Mouse (Mus musculus): ENCODE data around the gene 1700030K09Rik.
A peak's percentile ranks its signal among the peaks of the same experiment; 100 is the strongest.

The 1700030K09Rik gene

GRCm38 (mm10) chr8:72459881-72460533 is 16.3 kb downstream of the 1700030K09Rik start:
- DNase-seq (ENCODE audit: extremely low spot score, low spot score), result no peak

GRCm38 (mm10) chr8:72464211-72464610 is 20.5 kb downstream of the 1700030K09Rik start:
- no peak for DNase-seq (ENCODE audit: extremely low spot score, low spot score)

- DNase-seq (ENCODE audit: extremely low spot score, low spot score), result no peak
Observed at GRCm38 (mm10) chr8:72469243-72469642, 25.6 kb downstream of the 1700030K09Rik start.

- DNase-seq (ENCODE audit: extremely low spot score, low spot score), result no peak
Observed at GRCm38 (mm10) chr8:72469984-72470383, 26.3 kb downstream of the 1700030K09Rik start.

GRCm38 (mm10) chr8:72470684-72471083 is 27.0 kb downstream of the 1700030K09Rik start:
- no peak for DNase-seq (ENCODE audit: extremely low spot score, low spot score)

- peak; percentile 98 for DNase-seq (ENCODE audit: extremely low spot score, low spot score)
Observed at GRCm38 (mm10) chr8:72474826-72475546, 31.3 kb downstream of the 1700030K09Rik start, which contains the start of gene Cherp. Cherp (minus strand) TSS chr8:72475226.

GRCm38 (mm10) chr8:72485456-72486199 is 41.9 kb downstream of the 1700030K09Rik start:
- DNase-seq (ENCODE audit: extremely low spot score, low spot score), result no peak

GRCm38 (mm10) chr8:72487014-72487413 is 43.3 kb downstream of the 1700030K09Rik start:
- no peak for DNase-seq (ENCODE audit: extremely low spot score, low spot score)

GRCm38 (mm10) chr8:72491017-72491416 is 47.3 kb downstream of the 1700030K09Rik start:
- no peak for DNase-seq (ENCODE audit: extremely low spot score, low spot score)

- DNase-seq (ENCODE audit: extremely low spot score, low spot score), result peak; percentile 45
Observed at GRCm38 (mm10) chr8:72491680-72492621, 48.3 kb downstream of the 1700030K09Rik start, which contains the start of gene Slc35e1. Slc35e1 (minus strand) TSS chr8:72492614.

- DNase-seq (ENCODE audit: extremely low spot score, low spot score), result peak; percentile 99
Observed at GRCm38 (mm10) chr8:72492622-72493081, 49.0 kb downstream of the 1700030K09Rik start.

- DNase-seq (ENCODE audit: extremely low spot score, low spot score), result no peak
Observed at GRCm38 (mm10) chr8:72493381-72493780, 49.7 kb downstream of the 1700030K09Rik start.

GRCm38 (mm10) chr8:72495411-72496111 is 51.9 kb downstream of the 1700030K09Rik start:
- DNase-seq (ENCODE audit: extremely low spot score, low spot score), result no peak

- no peak for DNase-seq (ENCODE audit: extremely low spot score, low spot score)
Observed at GRCm38 (mm10) chr8:72496217-72496616, 52.5 kb downstream of the 1700030K09Rik start.

GRCm38 (mm10) chr8:72497911-72498310 is 54.2 kb downstream of the 1700030K09Rik start:
- DNase-seq (ENCODE audit: extremely low spot score, low spot score), result no peak

- no peak for DNase-seq (ENCODE audit: extremely low spot score, low spot score)
Observed at GRCm38 (mm10) chr8:72498527-72498926, 54.8 kb downstream of the 1700030K09Rik start.

- no peak for DNase-seq (ENCODE audit: extremely low spot score, low spot score)
Observed at GRCm38 (mm10) chr8:72499521-72500284, 56.0 kb downstream of the 1700030K09Rik start.

GRCm38 (mm10) chr8:72500521-72500931 is 56.8 kb downstream of the 1700030K09Rik start:
- no peak for DNase-seq (ENCODE audit: extremely low spot score, low spot score)

GRCm38 (mm10) chr8:72504137-72504536 is 60.5 kb downstream of the 1700030K09Rik start:
- no peak for DNase-seq (ENCODE audit: extremely low spot score, low spot score)

Data from neural tube, embryonic 10.5 days (tissue).